Comparison of ENCODE assay signal across 15 mouse cellular contexts in genomic region chr10:96624406-96624805, GRCm38 (mm10). TPM values are rescaled to one million over a fixed set of nuclear protein-coding genes. Genes with fewer than 3 reads are reported as not detected.
DNase-seq lines count a peak whose midpoint lies in the region; ATAC-seq and TF ChIP-seq lines count a peak whose summit lies in the region.
"Had no signal": no experiment of that assay in that cellular context is flagged by ENCODE, and none has a peak within 500 bp of the region (broad histone marks: within the 10 kb centered on the region; RNA-seq: fewer than 3 reads in every experiment).

No protein-coding gene starts in this region.

- H3K27ac ChIP-seq in limb, embryonic 13.5 days: no peak overlapping the region
- no peak overlapping the region for H3K27ac ChIP-seq in limb, embryonic 10.5 days
- no peak overlapping the region for H3K27ac ChIP-seq in hindbrain, postnatal 0 days
- no peak overlapping the region for H3K27ac ChIP-seq in layer of hippocampus, adult 2 months
- H3K27ac ChIP-seq: liver, embryonic 13.5 days had no signal

- no peak overlapping the region for H3K4me3 ChIP-seq in limb, embryonic 13.5 days
- no peak overlapping the region for H3K4me3 ChIP-seq in limb, embryonic 10.5 days
- peak overlapping the region; percentile 9; the same call in 1 of the 2 replicates for H3K4me3 ChIP-seq in hindbrain, postnatal 0 days (ENCODE audit: low read length)
- H3K4me3 ChIP-seq in layer of hippocampus, adult 2 months: no peak overlapping the region
- H3K4me3 ChIP-seq: heart, embryonic 12.5 days; liver, embryonic 13.5 days had no signal

- no peak for ATAC-seq in limb, embryonic 13.5 days (ENCODE audit: low FRiP score, low read depth)
- ATAC-seq in hindbrain, postnatal 0 days: no peak
- ATAC-seq: inflammation-experienced regulatory T-cells, adult 6 months had no signal

- H3K4me1 ChIP-seq in limb, embryonic 13.5 days: peaks cover 55% of the 10 kb centered on the region
- peaks cover 24% of the 10 kb centered on the region for H3K4me1 ChIP-seq in limb, embryonic 10.5 days
- H3K4me1 ChIP-seq in hindbrain, postnatal 0 days (ENCODE audit: insufficient read depth, low read length): peaks cover 22% of the 10 kb centered on the region

- WGBS in limb, embryonic 13.5 days: 96% methylated on average over 2 of the region's 2 CpGs
- WGBS in limb, embryonic 10.5 days: 91% methylated on average over 2 of the region's 2 CpGs
- 89% methylated on average over 2 of the region's 2 CpGs for WGBS in hindbrain, postnatal 0 days

- H3K4me2 ChIP-seq in limb, embryonic 13.5 days (replicated peaks): peak overlapping the region; percentile 91; the same call in 1 of the 2 replicates
- peak overlapping the region; percentile 83 for H3K4me2 ChIP-seq in hindbrain, postnatal 0 days (ENCODE audit: low read depth, low read length)
- H3K4me2 ChIP-seq: heart, embryonic 12.5 days; liver, embryonic 13.5 days had no signal

- peak; percentile 25 for DNase-seq in cerebellum, adult 9-10 months
- DNase-seq in cerebellum, postnatal 36 days: no peak
- no peak for DNase-seq in limb, embryonic 10.5 days (ENCODE audit: low spot score)
- no peak for DNase-seq in hindbrain, postnatal 0 days (ENCODE audit: low spot score)
- peak; percentile 63 for DNase-seq in naive thymus-derived CD4-positive, alpha-beta T cell, adult 2 months (ENCODE audit: low read depth)
- no peak for DNase-seq in layer of hippocampus, adult 2 months (ENCODE audit: low spot score in 2 of 2)
- DNase-seq in adrenal gland, postnatal 36 days: no peak
- DNase-seq: adrenal gland, adult 8-10 months; kidney, postnatal 25 days; liver, embryonic 13.5 days; lung, postnatal 36 days; thymus, postnatal 25 days had no signal

- H3K27me3 ChIP-seq in limb, embryonic 13.5 days: no peaks in the 10 kb centered on the region
- no peaks in the 10 kb centered on the region for H3K27me3 ChIP-seq in limb, embryonic 10.5 days (ENCODE audit: low read depth, poor library complexity, severe bottlenecking)
- H3K27me3 ChIP-seq in hindbrain, postnatal 0 days (ENCODE audit: insufficient read depth, low read length): no peaks in the 10 kb centered on the region
- H3K27me3 ChIP-seq: heart, embryonic 12.5 days; liver, embryonic 13.5 days had no signal

- no peaks in the 10 kb centered on the region for H3K9me3 ChIP-seq in limb, embryonic 13.5 days
- no peaks in the 10 kb centered on the region for H3K9me3 ChIP-seq in limb, embryonic 10.5 days (replicated peaks)
- H3K9me3 ChIP-seq in hindbrain, postnatal 0 days (ENCODE audit: low read length): no peaks in the 10 kb centered on the region
- H3K9me3 ChIP-seq: heart, embryonic 12.5 days; liver, embryonic 13.5 days had no signal

- TF ChIP-seq CTCF in hindbrain, postnatal 0 days (IDR thresholded peaks at IDR 0.05; ENCODE audit: low read depth): no peak
- no peak for TF ChIP-seq CTCF in layer of hippocampus, adult 2 months (conservative IDR thresholded peaks at IDR 0.05)

- H3K9ac ChIP-seq in limb, embryonic 13.5 days: no peak overlapping the region
- no peak overlapping the region for H3K9ac ChIP-seq in hindbrain, postnatal 0 days (replicated peaks; ENCODE audit: low read length)
- H3K9ac ChIP-seq: heart, embryonic 12.5 days; liver, embryonic 13.5 days had no signal

- H3K36me3 ChIP-seq in limb, embryonic 13.5 days: peaks cover 71% of the 10 kb centered on the region
- peaks cover 74% of the 10 kb centered on the region for H3K36me3 ChIP-seq in limb, embryonic 10.5 days
- 0 out of 2 replicates have a peak, but pooled peaks cover 7% of the 10 kb centered on the region for H3K36me3 ChIP-seq in hindbrain, postnatal 0 days (ENCODE audit: insufficient read depth, low read length)
- H3K36me3 ChIP-seq: liver, embryonic 13.5 days had no signal

RNA-seq across cellular contexts. Expression of gene Btg1, which starts 7.6 kb away (rescaled TPM):
- 58.8 and 61.1 TPM in 2 replicates for polyA plus RNA-seq in limb, embryonic 13.5 days (2015; fragmentation: Nextera tagmentation; extraction: Ambion mirVana)
- 19.3 and 34.6 TPM in 2 replicates for polyA plus RNA-seq in limb, embryonic 10.5 days (2016; fragmentation: Nextera tagmentation; extraction: Ambion mirVana)
- 18.7 and 18.9 TPM in 2 replicates for total RNA-seq in hindbrain, postnatal 0 days (2014; rRNA removed)
- 28.6 and 29.7 TPM in 2 replicates for polyA plus RNA-seq in hindbrain, postnatal 0 days (2015; fragmentation: Nextera tagmentation; extraction: Ambion mirVana)
- total RNA-seq in layer of hippocampus, adult 2 months (2021): 10 to 100 TPM; 42.6 to 58.0 TPM
- 100 to 1,000 TPM; 131 to 248 TPM for total RNA-seq in adrenal gland, postnatal 36 days (2021)

Comparison
In these comparisons a context has a peak if more than half of its experiments do, and no peak if none do; other contexts are left out.
1. DNase-seq: peak in cerebellum, adult 9-10 months (single experiment) and naive thymus-derived CD4-positive, alpha-beta T cell, adult 2 months (single experiment); none in cerebellum, postnatal 36 days (0 of 2), limb, embryonic 10.5 days (single experiment), hindbrain, postnatal 0 days (single experiment), layer of hippocampus, adult 2 months (0 of 2) and adrenal gland, postnatal 36 days (0 of 2).